Mouse (Mus musculus): ENCODE data around the gene Methig1.

- TF ChIP-seq CTCF (IDR thresholded peaks at IDR 0.05; ENCODE audit: borderline replicate concordance, insufficient read depth, low read length) = no peak
- TF ChIP-seq POLR2A (IDR thresholded peaks at IDR 0.05; ENCODE audit: low read depth, low read length) = no peak
These were observed 66.4 kb downstream of the Methig1 start for GRCm38 (mm10) chr15:100419311-100419710.
